ENCODE assay signal across 11 mouse cellular contexts in genomic region chr16:97009116-97010055, GRCm38 (mm10).
A peak's percentile ranks its signal among the peaks of the same experiment; 100 is the strongest.
DNase-seq lines count a peak whose midpoint lies in the region; ATAC-seq lines count a peak whose summit lies in the region.
"Had no signal": no experiment of that assay in that cellular context is flagged by ENCODE, and none has a peak within 500 bp of the region (broad histone marks: within the 10 kb centered on the region; RNA-seq: fewer than 3 reads in every experiment).

No protein-coding gene starts in this region.

- WGBS in heart, embryonic 10.5 days = 67% methylated on average over 4 of the region's 4 CpGs
- 69% methylated on average over 4 of the region's 4 CpGs for WGBS in heart, embryonic 12.5 days
- WGBS in midbrain, embryonic 16.5 days = 40% methylated on average over 4 of the region's 4 CpGs

- no peaks in the 10 kb centered on the region for H3K36me3 ChIP-seq in heart, embryonic 10.5 days
- H3K36me3 ChIP-seq in heart, embryonic 12.5 days = no peaks in the 10 kb centered on the region
- no peaks in the 10 kb centered on the region for H3K36me3 ChIP-seq in midbrain, embryonic 16.5 days (ENCODE audit: control insufficient read depth, insufficient read depth, low read length)

- H3K9ac ChIP-seq in heart, embryonic 12.5 days = no peak overlapping the region
- no peak overlapping the region for H3K9ac ChIP-seq in midbrain, embryonic 16.5 days (ENCODE audit: low read depth, low read length)

- no peak for ATAC-seq in heart, embryonic 12.5 days (ENCODE audit: insufficient number of reproducible peaks, low FRiP score)
- peak; percentile 96 for ATAC-seq in frontal cortex, adult (ENCODE audit: low TSS enrichment)
- 0 out of 2 replicates have a peak, but pooled peaks have one; percentile 40 for ATAC-seq in midbrain, embryonic 16.5 days

- H3K4me1 ChIP-seq in heart, embryonic 10.5 days = peaks cover 26% of the 10 kb centered on the region
- H3K4me1 ChIP-seq in heart, embryonic 12.5 days (replicated peaks) = peaks cover 18% of the 10 kb centered on the region
- H3K4me1 ChIP-seq in midbrain, embryonic 16.5 days (ENCODE audit: control insufficient read depth, insufficient read depth, low read length) = peaks cover 40% of the 10 kb centered on the region

- H3K4me3 ChIP-seq in heart, embryonic 10.5 days = no peak overlapping the region
- H3K4me3 ChIP-seq in heart, embryonic 12.5 days = no peak overlapping the region
- H3K4me3 ChIP-seq in midbrain, embryonic 16.5 days (ENCODE audit: low read depth, low read length) = no peak overlapping the region

- H3K4me2 ChIP-seq in heart, embryonic 12.5 days = no peak overlapping the region
- no peak overlapping the region for H3K4me2 ChIP-seq in midbrain, embryonic 16.5 days (ENCODE audit: low read length)

- no peak for DNase-seq in heart, embryonic 10.5 days (ENCODE audit: low spot score)
- peak; percentile 41 to 75 for DNase-seq in layer of hippocampus, postnatal 14 days (ENCODE audit: low spot score in 2 of 2)
- DNase-seq in cerebellum, postnatal 36 days = no peak
- no peak for DNase-seq in lung, postnatal 14 days
- DNase-seq in T-cell, adult 2 months (ENCODE audit: low spot score) = no peak
- DNase-seq: gastrocnemius, postnatal 10 days; heart, postnatal 14 days; kidney, postnatal 4 days had no signal

- H3K27ac ChIP-seq in heart, embryonic 10.5 days = peak overlapping the region; percentile 42
- H3K27ac ChIP-seq in heart, embryonic 12.5 days (ENCODE audit: poor library complexity, severe bottlenecking) = no peak overlapping the region
- H3K27ac ChIP-seq in midbrain, embryonic 16.5 days (ENCODE audit: low read length) = peak overlapping the region; percentile 88

- H3K27me3 ChIP-seq in heart, embryonic 10.5 days (ENCODE audit: insufficient read depth, poor library complexity, severe bottlenecking) = no peaks in the 10 kb centered on the region
- no peaks in the 10 kb centered on the region for H3K27me3 ChIP-seq in heart, embryonic 12.5 days (replicated peaks)
- no peaks in the 10 kb centered on the region for H3K27me3 ChIP-seq in midbrain, embryonic 16.5 days (ENCODE audit: control insufficient read depth, insufficient read depth, low read depth, low read length)

- H3K9me3 ChIP-seq in heart, embryonic 10.5 days = no peaks in the 10 kb centered on the region
- no peaks in the 10 kb centered on the region for H3K9me3 ChIP-seq in heart, embryonic 12.5 days (replicated peaks)
- no peaks in the 10 kb centered on the region for H3K9me3 ChIP-seq in midbrain, embryonic 16.5 days (replicated peaks; ENCODE audit: control insufficient read depth, low read length, poor library complexity, severe bottlenecking)

Comparison
In these comparisons a context has a peak if more than half of its experiments do, and no peak if none do; other contexts are left out.
1. DNase-seq: peak in layer of hippocampus, postnatal 14 days (2 of 2); none in heart, embryonic 10.5 days (single experiment), cerebellum, postnatal 36 days (0 of 2), lung, postnatal 14 days (single experiment) and T-cell, adult 2 months (single experiment).